Mouse (Mus musculus): ENCODE data around the gene Wdr35.

DNA sequence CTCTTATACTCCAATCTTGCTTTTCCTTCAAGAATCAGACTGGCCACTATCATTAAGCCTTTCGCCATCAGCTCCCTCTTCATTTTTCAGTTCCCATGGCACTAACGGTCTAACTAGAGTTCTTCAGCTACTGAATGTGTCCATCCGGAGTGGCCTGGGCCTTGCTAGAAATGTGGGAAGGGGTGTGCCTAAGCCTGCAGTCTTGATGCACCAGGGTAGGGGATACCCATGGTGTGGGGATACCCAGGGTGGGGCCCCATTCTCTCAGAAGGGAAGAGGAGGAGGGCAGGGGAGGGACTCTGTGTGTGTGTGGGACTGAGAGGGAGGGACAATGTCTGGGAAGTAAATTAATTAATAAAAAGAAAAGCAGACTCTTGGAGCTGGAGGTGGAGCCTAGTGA, 69.1 kb downstream of the Wdr35 start:
- TF ChIP-seq CTCF (IDR thresholded peaks at IDR 0.05; ENCODE audit: low read depth) = no peak
- no peak for TF ChIP-seq EP300 (IDR thresholded peaks at IDR 0.05; ENCODE audit: low read depth)
